Mouse (Mus musculus) MEL (cell line): Measurements from ENCODE around the gene Oxt. TPM values are rescaled to one million over a fixed set of nuclear protein-coding genes. Genes with fewer than 3 reads are reported as not detected.

Source experiments
- DNase-seq: peaks from one replicate; pipeline ENCODE4 v3.0.0; 2011; ENCODE audit warnings: low read depth, low spot score
- H3K27ac ChIP-seq: 2 replicates; pipeline ENCODE4 v1.5.1; 2012; ENCODE audit warnings: low read depth, mild to moderate bottlenecking, control low read depth, low read length, moderate library complexity; ENCODE audit not compliant: control insufficient read depth
- H3K27me3 ChIP-seq, 2 experiments: fragments of 150-350 bp in 1 of 2; sonication (generic) in 1 of 2; 2 replicates each; pipeline ENCODE4 v1.6.1; 2012; ENCODE audit warnings: low read length in 2 of 2, mild to moderate bottlenecking in 2 of 2, improper control_type of control experiment in 1 of 2, moderate library complexity in 1 of 2; ENCODE audit not compliant: insufficient read depth in 2 of 2, control insufficient read depth in 1 of 2
- H3K36me3 ChIP-seq, 2 experiments: 2 replicates each; pipeline ENCODE4 v1.6.1; 2012 to 2014; ENCODE audit warnings: low read length in 2 of 2, improper control_type of control experiment in 1 of 2, inconsistent platforms in 1 of 2, mild to moderate bottlenecking in 1 of 2; ENCODE audit not compliant: insufficient read depth in 2 of 2, control insufficient read depth in 1 of 2
- H3K4me1 ChIP-seq, 2 experiments: fragments of 150-350 bp in 1 of 2; sonication (generic) in 1 of 2; 2 replicates each; pipeline ENCODE4 v1.6.1; 2012; ENCODE audit warnings: low read length in 2 of 2, improper control_type of control experiment in 1 of 2, mild to moderate bottlenecking in 1 of 2; ENCODE audit not compliant: insufficient read depth in 2 of 2, control insufficient read depth in 1 of 2
- H3K4me3 ChIP-seq, 2 experiments: fragments of 150-350 bp in 1 of 2; sonication (generic) in 1 of 2; 2 replicates each; pipeline ENCODE4 v1.5.1; 2012; ENCODE audit warnings: low read depth in 2 of 2, low read length in 2 of 2, mild to moderate bottlenecking in 2 of 2, moderate library complexity in 2 of 2, control low read depth in 1 of 2, improper control_type of control experiment in 1 of 2; ENCODE audit not compliant: control insufficient read depth in 1 of 2, insufficient read depth in 1 of 2
- H3K79me2 ChIP-seq: 2 replicates; pipeline ENCODE4 v1.6.1; 2012; ENCODE audit warnings: mild to moderate bottlenecking, low read length, moderate library complexity; ENCODE audit not compliant: control insufficient read depth, poor library complexity, insufficient read depth
- H3K9ac ChIP-seq: 2 replicates; pipeline ENCODE4 v1.6.1; 2012; ENCODE audit warnings: low read depth, mild to moderate bottlenecking, control low read depth, low read length, moderate library complexity; ENCODE audit not compliant: control insufficient read depth, poor library complexity, severe bottlenecking
- H3K9me3 ChIP-seq: fragments of 150-350 bp; sonication (generic); replicated peaks from 2 replicates; pipeline ENCODE4 v1.6.1; 2012; ENCODE audit warnings: mild to moderate bottlenecking, low read length, improper control_type of control experiment, moderate library complexity; ENCODE audit not compliant: insufficient read depth
- BHLHE40 ChIP-seq: IDR thresholded peaks from 2 replicates; pipeline ENCODE4 v1.6.1; 2012; ENCODE audit warnings: low read depth, mild to moderate bottlenecking, inconsistent platforms, low read length, improper control_type of control experiment, borderline replicate concordance
- CHD1 ChIP-seq: IDR thresholded peaks from 2 replicates; pipeline ENCODE4 v1.6.1; 2012; ENCODE audit warnings: low read depth, mild to moderate bottlenecking, inconsistent platforms, low read length, improper control_type of control experiment
- CTCF ChIP-seq, 3 experiments: IDR thresholded peaks in 2 of 3; conservative IDR thresholded peaks in 1 of 3; 2 replicates each; pipeline ENCODE4 v1.5.1; 2011 to 2012; ENCODE audit warnings: low read length in 3 of 3, low read depth in 2 of 3, mild to moderate bottlenecking in 2 of 3, improper control_type of control experiment in 1 of 3, inconsistent platforms in 1 of 3, mixed read lengths in 1 of 3, moderate library complexity in 1 of 3; ENCODE audit not compliant: control insufficient read depth in 1 of 3, insufficient read depth in 1 of 3, poor library complexity in 1 of 3, severe bottlenecking in 1 of 3
- E2F4 ChIP-seq: IDR thresholded peaks from 2 replicates; pipeline ENCODE4 v1.6.1; 2011; ENCODE audit warnings: low read depth, low read length, improper control_type of control experiment, borderline replicate concordance
- ELF1 ChIP-seq: IDR thresholded peaks from 2 replicates; pipeline ENCODE4 v1.6.1; 2014; ENCODE audit warnings: low read depth, mild to moderate bottlenecking, inconsistent platforms, low read length, improper control_type of control experiment, moderate library complexity
- EP300 ChIP-seq, 2 experiments: IDR thresholded peaks; 2 replicates each; pipeline ENCODE4 v1.6.1; 2011; ENCODE audit warnings: improper control_type of control experiment in 2 of 2, low read length in 2 of 2, low read depth in 1 of 2, mild to moderate bottlenecking in 1 of 2
- ETS1 ChIP-seq: IDR thresholded peaks from 2 replicates; pipeline ENCODE4 v1.6.1; 2012; ENCODE audit warnings: low read depth, mild to moderate bottlenecking, inconsistent platforms, low read length, improper control_type of control experiment, moderate library complexity
- GABPA ChIP-seq: IDR thresholded peaks from 2 replicates; pipeline ENCODE4 v1.6.1; 2012; ENCODE audit warnings: low read depth, mild to moderate bottlenecking, inconsistent platforms, low read length, improper control_type of control experiment, moderate library complexity
- GATA1 ChIP-seq: IDR thresholded peaks from 2 replicates; pipeline ENCODE4 v1.6.1; 2011; ENCODE audit warnings: low read depth, low read length, improper control_type of control experiment
- HCFC1 ChIP-seq: IDR thresholded peaks from 2 replicates; pipeline ENCODE4 v1.6.1; 2012; ENCODE audit warnings: low read depth, mild to moderate bottlenecking, inconsistent platforms, low read length, improper control_type of control experiment, moderate library complexity
- JUND ChIP-seq: IDR thresholded peaks from 2 replicates; pipeline ENCODE4 v1.6.1; 2011; ENCODE audit warnings: low read depth, mild to moderate bottlenecking, improper control_type of control experiment, low read length
- MAX ChIP-seq: IDR thresholded peaks from 2 replicates; pipeline ENCODE4 v1.6.1; 2011; ENCODE audit warnings: low read length, improper control_type of control experiment
- MAZ ChIP-seq: IDR thresholded peaks from 2 replicates; pipeline ENCODE4 v1.6.1; 2012; ENCODE audit warnings: low read depth, mild to moderate bottlenecking, inconsistent platforms, low read length, improper control_type of control experiment
- MEF2A ChIP-seq: IDR thresholded peaks from 2 replicates; pipeline ENCODE4 v1.6.1; 2014; ENCODE audit warnings: low read depth, mild to moderate bottlenecking, inconsistent platforms, low read length, improper control_type of control experiment; ENCODE audit not compliant: poor library complexity, insufficient replicate concordance, severe bottlenecking; ENCODE audit errors: extremely low read depth
- MXI1 ChIP-seq: IDR thresholded peaks from 2 replicates; pipeline ENCODE4 v1.6.1; 2011; ENCODE audit warnings: mild to moderate bottlenecking, low read depth, low read length, improper control_type of control experiment
- MYC ChIP-seq: IDR thresholded peaks from 2 replicates; pipeline ENCODE4 v1.6.1; 2011; ENCODE audit warnings: low read depth, mild to moderate bottlenecking, low read length, improper control_type of control experiment, moderate library complexity
- NELFE ChIP-seq: IDR thresholded peaks from 2 replicates; pipeline ENCODE4 v1.6.1; 2011; ENCODE audit warnings: low read depth, low read length, improper control_type of control experiment
- NRF1 ChIP-seq: IDR thresholded peaks from 2 replicates; pipeline ENCODE4 v1.6.1; 2014; ENCODE audit warnings: low read depth, mild to moderate bottlenecking, inconsistent platforms, low read length, improper control_type of control experiment, moderate library complexity; ENCODE audit not compliant: poor library complexity, insufficient read depth, severe bottlenecking
- POLR2A ChIP-seq, 2 experiments: IDR thresholded peaks; 2 replicates each; pipeline ENCODE4 v1.6.1; 2011 to 2012; ENCODE audit warnings: low read length in 2 of 2, mild to moderate bottlenecking in 2 of 2, control low read depth in 1 of 2, improper control_type of control experiment in 1 of 2, low read depth in 1 of 2, moderate library complexity in 1 of 2; ENCODE audit not compliant: control insufficient read depth in 1 of 2, insufficient read depth in 1 of 2, poor library complexity in 1 of 2
- POLR2AphosphoS2 ChIP-seq: IDR thresholded peaks from 2 replicates; pipeline ENCODE4 v1.6.1; 2011; ENCODE audit warnings: low read length, improper control_type of control experiment
- POLR2AphosphoS5 ChIP-seq: IDR thresholded peaks from 2 replicates; pipeline ENCODE4 v1.6.1; 2012; ENCODE audit warnings: low read depth, borderline replicate concordance, mild to moderate bottlenecking, inconsistent platforms, low read length, moderate library complexity, mixed read lengths
- RAD21 ChIP-seq: IDR thresholded peaks from 2 replicates; pipeline ENCODE4 v1.6.1; 2011; ENCODE audit warnings: mild to moderate bottlenecking, low read depth, low read length, improper control_type of control experiment
- RCOR1 ChIP-seq: IDR thresholded peaks from 2 replicates; pipeline ENCODE4 v1.6.1; 2012; ENCODE audit warnings: low read depth, mild to moderate bottlenecking, inconsistent platforms, low read length, improper control_type of control experiment
- SIN3A ChIP-seq: IDR thresholded peaks from 2 replicates; pipeline ENCODE4 v1.6.1; 2012; ENCODE audit warnings: low read length, improper control_type of control experiment, inconsistent platforms
- SMC3 ChIP-seq: IDR thresholded peaks from 2 replicates; pipeline ENCODE4 v1.6.1; 2011; ENCODE audit warnings: low read depth, low read length, improper control_type of control experiment
- TAL1 ChIP-seq: IDR thresholded peaks from 2 replicates; pipeline ENCODE4 v1.6.1; 2012; ENCODE audit warnings: mild to moderate bottlenecking, inconsistent platforms, low read length, moderate library complexity, mixed read lengths
- TBP ChIP-seq: IDR thresholded peaks from 2 replicates; pipeline ENCODE4 v1.8.0; 2011; ENCODE audit warnings: low read depth, low read length, improper control_type of control experiment
- TCF12 ChIP-seq: IDR thresholded peaks from 2 replicates; pipeline ENCODE4 v1.6.1; 2014; ENCODE audit warnings: low read depth, mild to moderate bottlenecking, inconsistent platforms, low read length, improper control_type of control experiment, moderate library complexity
- UBTF ChIP-seq: IDR thresholded peaks from 2 replicates; pipeline ENCODE4 v1.6.1; 2012; ENCODE audit warnings: low read depth, mild to moderate bottlenecking, inconsistent platforms, low read length, improper control_type of control experiment, moderate library complexity, borderline replicate concordance; ENCODE audit not compliant: insufficient read depth
- USF1 ChIP-seq: IDR thresholded peaks from 2 replicates; pipeline ENCODE4 v1.6.1; 2014; ENCODE audit warnings: low read depth, mild to moderate bottlenecking, inconsistent platforms, low read length, improper control_type of control experiment, moderate library complexity
- USF2 ChIP-seq, 2 experiments: IDR thresholded peaks; 2 replicates each; pipeline ENCODE4 v1.6.1; 2011 to 2012; ENCODE audit warnings: improper control_type of control experiment in 2 of 2, low read length in 2 of 2, borderline replicate concordance in 1 of 2, inconsistent platforms in 1 of 2, low read depth in 1 of 2, mild to moderate bottlenecking in 1 of 2; ENCODE audit not compliant: insufficient read depth in 1 of 2
- ZC3H11A ChIP-seq: IDR thresholded peaks from 2 replicates; pipeline ENCODE4 v1.6.1; 2012; ENCODE audit warnings: low read depth, mild to moderate bottlenecking, inconsistent platforms, low read length, improper control_type of control experiment
- ZKSCAN1 ChIP-seq: IDR thresholded peaks from 2 replicates; pipeline ENCODE4 v1.6.1; 2012; ENCODE audit warnings: low read depth, mild to moderate bottlenecking, inconsistent platforms, low read length, improper control_type of control experiment, moderate library complexity
- ZMIZ1 ChIP-seq: IDR thresholded peaks from 2 replicates; pipeline ENCODE4 v1.6.1; 2012; ENCODE audit warnings: low read depth, mild to moderate bottlenecking, inconsistent platforms, low read length, improper control_type of control experiment, moderate library complexity
- ZNF384 ChIP-seq: IDR thresholded peaks from 2 replicates; pipeline ENCODE4 v1.6.1; 2012; ENCODE audit warnings: low read depth, mild to moderate bottlenecking, inconsistent platforms, low read length, improper control_type of control experiment
- polyA plus RNA-seq, 2 experiments: library from polyadenylated mRNA; stranded (reverse) in 1 of 2; unstranded in 1 of 2; fragments of >175 nt in 1 of 2; fragments of >200 nt in 1 of 2; gene quantifications; 2 replicates each; pipeline versions ENCODE4 v1.2.1 to v1.2.4; 2012; ENCODE audit warnings: low replicate concordance in 2 of 2, low read depth in 1 of 2; ENCODE audit not compliant: insufficient read length in 2 of 2, insufficient read depth in 1 of 2, missing spikeins in 1 of 2
- total RNA-seq: library from RNA; depleted of rRNA; stranded (reverse); fragments of 300-350 nt; gene quantifications from 2 replicates; pipeline ENCODE4 v1.2.3, GENCODE M21; 2012

Gene Oxt
- total and polyA plus RNA-seq, 3 experiments, result 0.14 TPM; not detected in 2

GRCm38 (mm10) chr2:130563212-130564055 is 12.5 kb upstream of the Oxt start, which contains the start of gene Mrps26:
Mrps26 (plus strand) TSS chr2:130563742.
- Histone ChIP-seq H3K4me1 (peaks cover 2 to 7% of the 10 kb centered on the region in 2 experiments; a peak in 2 of 4 replicates), H3K9me3 (no peaks in the 10 kb centered on the region), H3K9ac (peak within 1 kb of the TSS; percentile 91), H3K36me3 (peaks cover 4 to 5% of the 10 kb centered on the region in 2 experiments), H3K27ac (0 out of 2 replicates have a peak within 1 kb of the TSS, but pooled peaks have one; percentile 23), H3K27me3 (no peaks in the 10 kb centered on the region), H3K4me3 (peak within 1 kb of the TSS; percentile 88 to 91), H3K79me2 (peaks cover 17% of the 10 kb centered on the region)
- peak; percentile 97 for DNase-seq
- peak; percentile 90 for TF ChIP-seq NRF1
- TF ChIP-seq ELF1, result peak; percentile 96
- TF ChIP-seq GABPA, result no peak
- peak; percentile 86 for TF ChIP-seq HCFC1
- TF ChIP-seq ZC3H11A, result peak; percentile 34; the same call in 1 of the 2 replicates
- no peak for TF ChIP-seq JUND
- TF ChIP-seq TCF12, result peak; percentile 57; the same call in 1 of the 2 replicates
- no peak for TF ChIP-seq USF1
- peak; percentile 11; the same call in 1 of the 2 replicates for TF ChIP-seq MEF2A
- TF ChIP-seq TBP, result peak; percentile 66
- TF ChIP-seq BHLHE40, result no peak
- peak; percentile 83 for TF ChIP-seq MXI1
- no peak for TF ChIP-seq ETS1
- TF ChIP-seq POLR2A (IDR thresholded peaks at IDR 0.05; ENCODE audit: control insufficient read depth in 1 of 2, insufficient read depth in 1 of 2, low read depth in 1 of 2, low read length in 2 of 2, poor library complexity in 1 of 2), result peak; percentile 94 to 96
- no peak for TF ChIP-seq E2F4
- no peak for TF ChIP-seq CHD1
- peak; percentile 88 for TF ChIP-seq SIN3A
- TF ChIP-seq EP300 (IDR thresholded peaks at IDR 0.05; ENCODE audit: low read depth in 1 of 2, low read length in 2 of 2), result no peak
- TF ChIP-seq USF2 (IDR thresholded peaks at IDR 0.05; ENCODE audit: borderline replicate concordance in 1 of 2, insufficient read depth in 1 of 2, low read depth in 1 of 2, low read length in 2 of 2), result no peak
- TF ChIP-seq POLR2AphosphoS2, result peak; percentile 92
- peak; percentile 49; the same call in 1 of the 2 replicates for TF ChIP-seq MYC
- TF ChIP-seq GATA1, result no peak
- TF ChIP-seq RCOR1, result no peak
- peak; percentile 90 for TF ChIP-seq ZMIZ1
- peak; percentile 37 to 60 (median 47) for TF ChIP-seq CTCF (IDR thresholded peaks at IDR 0.05 in 2 of 3, conservative IDR thresholded peaks at IDR 0.05 in 1 of 3; ENCODE audit: control insufficient read depth in 1 of 3, insufficient read depth in 1 of 3, low read depth in 2 of 3, low read length in 3 of 3, poor library complexity in 1 of 3, severe bottlenecking in 1 of 3)
- TF ChIP-seq UBTF, result no peak
- no peak for TF ChIP-seq ZNF384
- peak; percentile 66 for TF ChIP-seq MAX
- TF ChIP-seq POLR2AphosphoS5, result no peak
- TF ChIP-seq MAZ, result peak; percentile 59; the same call in 1 of the 2 replicates
- TF ChIP-seq NELFE, result peak; percentile 89
- peak; percentile 52 for TF ChIP-seq SMC3
- TF ChIP-seq ZKSCAN1, result no peak
- no peak for TF ChIP-seq TAL1
- TF ChIP-seq RAD21, result peak; percentile 46
